Mouse (Mus musculus): Measurements from ENCODE around the gene Gm17093. TPM values are rescaled to one million over a fixed set of nuclear protein-coding genes. Genes with fewer than 3 reads are reported as not detected.
"Not testable (repeated sequence)": the region's sequence is repeated elsewhere in the genome, so short reads cannot be mapped to it uniquely, and the experiment has no call there.

Gm17093 gene
- polyA plus RNA-seq (2016; fragmentation: Nextera tagmentation; extraction: Ambion mirVana), result not detected in 2 replicates

DNA sequence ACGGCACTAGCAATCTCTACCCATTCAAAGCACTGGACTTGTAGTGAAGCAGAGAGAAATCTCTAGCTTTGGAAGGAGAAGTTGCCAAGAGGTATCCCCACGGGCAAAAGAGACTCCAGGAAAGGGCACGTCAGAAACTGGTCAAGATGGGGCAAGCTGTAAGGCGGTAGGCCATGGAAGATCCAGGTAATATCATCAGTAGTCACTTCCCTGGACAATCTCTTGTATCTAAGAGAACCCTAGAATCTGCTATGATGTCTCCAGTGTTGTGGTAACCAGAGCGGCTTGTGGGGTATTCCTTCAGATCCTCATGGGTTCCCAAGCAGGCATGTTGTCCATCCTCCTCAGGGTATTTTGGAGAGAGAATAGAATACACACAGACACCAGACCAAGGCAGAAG lies at the start of gene Gm17093:
TSS of gene Gm17093 (plus strand) at position 301 of the 400 bp plus-strand sequence.
- WGBS, result 88% methylated on average over 5 of the region's 5 CpGs
- not testable (repeated sequence) for H3K27me3 ChIP-seq (ENCODE audit: insufficient read depth, poor library complexity, severe bottlenecking); H3K4me3 ChIP-seq; H3K4me1 ChIP-seq (replicated peaks); H3K27ac ChIP-seq; DNase-seq (ENCODE audit: low spot score); H3K36me3 ChIP-seq; H3K9me3 ChIP-seq

DNA sequence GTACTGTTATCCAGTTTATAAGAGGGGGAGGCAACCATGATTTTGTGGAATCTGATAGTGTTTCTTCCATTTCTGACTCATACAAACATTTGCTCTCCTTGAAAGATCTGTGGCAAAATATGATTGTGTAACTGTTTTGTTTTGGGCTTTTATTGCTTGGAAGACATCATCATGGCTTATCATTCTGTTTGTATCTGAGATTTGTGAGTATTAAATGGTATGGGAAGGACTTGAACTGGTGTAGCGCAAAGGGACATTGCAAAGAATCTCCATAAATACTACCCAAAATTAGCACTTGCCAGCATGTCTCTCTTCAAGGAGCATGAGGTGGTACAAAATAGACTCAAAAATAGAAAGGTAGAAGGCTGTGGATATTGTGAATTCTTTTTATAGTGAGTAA lies 25.9 kb upstream of the Gm17093 start, which contains the start of gene BC061237:
TSS of gene BC061237 (plus strand) at position 301 of the 400 bp plus-strand sequence.
- DNase-seq (ENCODE audit: low spot score); H3K4me3 ChIP-seq; H3K27me3 ChIP-seq (ENCODE audit: insufficient read depth, poor library complexity, severe bottlenecking); H3K36me3 ChIP-seq; H3K27ac ChIP-seq; H3K4me1 ChIP-seq (replicated peaks); H3K9me3 ChIP-seq: not testable (repeated sequence)
- 93% methylated on average over 1 of the region's 1 CpGs for whole genome bisulfite sequencing

DNA sequence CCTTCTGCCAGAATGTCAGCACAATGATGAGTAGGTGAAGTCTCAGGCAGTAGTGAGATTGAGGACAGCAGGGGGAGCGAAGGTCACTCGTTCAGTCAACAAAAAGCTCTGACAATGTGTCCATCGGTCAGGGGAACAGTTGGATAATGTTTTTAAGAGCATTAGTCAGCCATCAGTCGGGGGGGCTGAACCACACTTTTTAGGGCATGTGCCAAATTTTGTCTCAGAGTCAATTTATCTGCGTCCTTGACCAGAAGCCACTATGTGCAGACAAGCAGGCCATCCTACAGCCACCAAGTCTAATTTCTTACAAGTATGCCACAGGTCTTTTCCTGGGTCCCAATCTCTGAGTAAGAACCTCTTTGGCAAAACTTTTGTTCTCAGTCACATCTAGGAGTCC lies 29.9 kb downstream of the Gm17093 start:
- not testable (repeated sequence) for H3K27ac ChIP-seq; H3K4me3 ChIP-seq; H3K9me3 ChIP-seq; H3K4me1 ChIP-seq (replicated peaks); H3K36me3 ChIP-seq; DNase-seq (ENCODE audit: low spot score); H3K27me3 ChIP-seq (ENCODE audit: insufficient read depth, poor library complexity, severe bottlenecking)
- WGBS, result 81% methylated on average over 5 of the region's 5 CpGs

Other genes with a start within 250 kb of the Gm17093 start
- gene Gm8220, start 232.7 kb upstream of the Gm17093 start, polyA plus RNA-seq (2016; fragmentation: Nextera tagmentation; extraction: Ambion mirVana), result not detected in 2 replicates
- gene Gm5930, start 179.7 kb upstream of the Gm17093 start, polyA plus RNA-seq (2016; fragmentation: Nextera tagmentation; extraction: Ambion mirVana), result not detected in 2 replicates
- not detected in 2 replicates for gene Gm8229, start 152.9 kb upstream of the Gm17093 start, polyA plus RNA-seq (2016; fragmentation: Nextera tagmentation; extraction: Ambion mirVana)
- not detected in 2 replicates for gene Gm3371, start 107.6 kb upstream of the Gm17093 start, polyA plus RNA-seq (2016; fragmentation: Nextera tagmentation; extraction: Ambion mirVana)
- not detected in 2 replicates for gene Gm8232, start 84.6 kb upstream of the Gm17093 start, polyA plus RNA-seq (2016; fragmentation: Nextera tagmentation; extraction: Ambion mirVana)
- gene BC061237, start 25.8 kb upstream of the Gm17093 start, polyA plus RNA-seq (2016; fragmentation: Nextera tagmentation; extraction: Ambion mirVana), result not detected in 2 replicates
- gene Gm8247, start 64.9 kb downstream of the Gm17093 start, polyA plus RNA-seq (2016; fragmentation: Nextera tagmentation; extraction: Ambion mirVana), result not detected in 2 replicates
- not detected in 2 replicates for gene Gm5624, start 109.7 kb downstream of the Gm17093 start, polyA plus RNA-seq (2016; fragmentation: Nextera tagmentation; extraction: Ambion mirVana)
- not detected in 2 replicates for gene Gm8257, start 188.2 kb downstream of the Gm17093 start, polyA plus RNA-seq (2016; fragmentation: Nextera tagmentation; extraction: Ambion mirVana)
- gene Gm8267, start 232.1 kb downstream of the Gm17093 start, polyA plus RNA-seq (2016; fragmentation: Nextera tagmentation; extraction: Ambion mirVana), result not detected in 2 replicates